Mouse (Mus musculus): ENCODE measurements at regions not wholly inside any gene's neighbourhood (a gene's known extent, or its start where the extent isn't known, plus 50 kb on each side); places are given as distances from the start of the nearest gene placed in this dataset.

GRCm38 (mm10) chr4:87452122-87452521, 221.8 kb upstream of the Slc24a2 start:
- TF ChIP-seq CEBPB (IDR thresholded peaks at IDR 0.05; ENCODE audit: insufficient read depth, poor library complexity, severe bottlenecking) (no peak), POLR2AphosphoS2 (IDR thresholded peaks at IDR 0.05; ENCODE audit: insufficient read length, low read depth) (no peak), TCF12 (IDR thresholded peaks at IDR 0.05; ENCODE audit: insufficient read depth, poor library complexity, severe bottlenecking) (no peak), E2F4 (IDR thresholded peaks at IDR 0.05; ENCODE audit: insufficient read depth) (no peak), POLR2A (IDR thresholded peaks at IDR 0.05; ENCODE audit: insufficient read length, low read depth) (no peak), USF1 (IDR thresholded peaks at IDR 0.05; ENCODE audit: low read depth) (no peak)
